Mouse (Mus musculus): Measurements from ENCODE around the gene Nme8. TPM values are rescaled to one million over a fixed set of nuclear protein-coding genes. Genes with fewer than 3 reads are reported as not detected.

Nme8 gene
- polyA plus RNA-seq, 1 experiment from 2014 or later = not detected

DNA sequence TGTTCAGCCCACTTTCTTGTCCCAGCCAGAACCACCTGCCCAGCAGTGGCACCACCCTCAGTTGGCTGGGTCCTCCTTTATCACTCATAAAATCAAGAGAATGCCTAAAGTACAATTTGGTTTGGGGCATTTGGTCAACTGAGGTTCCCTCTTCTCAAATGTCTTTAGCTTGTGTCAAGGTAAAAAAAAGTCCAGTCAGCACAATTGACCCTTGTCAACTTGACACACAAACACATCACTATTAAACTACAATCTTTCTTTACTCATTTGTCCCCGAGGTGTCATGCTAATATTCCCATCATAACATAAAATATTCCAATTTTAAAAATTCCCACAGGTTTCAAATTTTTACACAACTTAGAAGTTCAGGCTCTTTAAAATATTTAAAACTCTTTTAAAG lies 83.3 kb downstream of the Nme8 start:
- no peak for ATAC-seq (ENCODE audit: insufficient number of reproducible peaks, insufficient read depth, low FRiP score, low TSS enrichment, low read depth)
- H3K9ac ChIP-seq (replicated peaks) = no peak overlapping the region
- H3K27me3 ChIP-seq = no peaks in the 10 kb centered on the region
- H3K9me3 ChIP-seq = no peaks in the 10 kb centered on the region
- no peak overlapping the region for H3K4me3 ChIP-seq (replicated peaks)
- no peaks in the 10 kb centered on the region for H3K4me1 ChIP-seq (replicated peaks)
- H3K27ac ChIP-seq = no peak overlapping the region
- H3K4me2 ChIP-seq = no peak overlapping the region
- 87% methylated on average over 1 of the region's 1 CpGs for WGBS
- no peaks in the 10 kb centered on the region for H3K36me3 ChIP-seq

- H3K4me1 ChIP-seq (replicated peaks) = no peaks in the 10 kb centered on the region
Observed at GRCm38 (mm10) chr13:19613426-19613825, 84.2 kb downstream of the Nme8 start.

DNA sequence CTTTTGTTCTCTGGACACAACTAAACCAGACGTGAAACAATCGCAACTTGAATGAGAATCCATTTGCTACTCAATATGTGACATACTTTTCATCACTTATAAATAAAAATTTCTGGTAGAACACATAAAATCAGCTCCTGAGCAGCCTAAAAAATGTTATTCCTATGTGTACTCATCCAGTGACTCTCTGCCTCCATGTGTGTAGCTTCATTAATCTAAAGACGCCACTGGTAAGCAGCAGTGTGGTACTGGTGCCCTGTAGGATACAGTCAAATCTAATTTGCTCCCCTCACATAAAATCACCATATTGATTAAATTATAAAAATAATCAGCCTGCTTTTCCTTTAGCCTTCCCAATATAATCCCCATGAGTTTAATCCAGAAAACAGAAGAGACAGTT lies 84.6 kb downstream of the Nme8 start:
- Histone ChIP-seq H3K4me3 (replicated peaks) (no peak overlapping the region), H3K36me3 (no peaks in the 10 kb centered on the region), H3K27me3 (no peaks in the 10 kb centered on the region), H3K9ac (replicated peaks) (no peak overlapping the region), H3K4me2 (no peak overlapping the region), H3K27ac (no peak overlapping the region), H3K4me1 (replicated peaks) (no peaks in the 10 kb centered on the region), H3K9me3 (no peaks in the 10 kb centered on the region)
- no peak for ATAC-seq (ENCODE audit: insufficient number of reproducible peaks, insufficient read depth, low FRiP score, low TSS enrichment, low read depth)
- WGBS = 88% methylated on average over 3 of the region's 3 CpGs

More at GRCm38 (mm10) chr13:19613426-19613825, 84.2 kb downstream of the Nme8 start:
- Histone ChIP-seq H3K27ac (no peak overlapping the region), H3K9ac (replicated peaks) (no peak overlapping the region), H3K27me3 (no peaks in the 10 kb centered on the region), H3K9me3 (no peaks in the 10 kb centered on the region), H3K4me3 (replicated peaks) (no peak overlapping the region), H3K4me2 (no peak overlapping the region), H3K36me3 (no peaks in the 10 kb centered on the region)
- 91% methylated on average over 1 of the region's 1 CpGs for WGBS
- no peak for ATAC-seq (ENCODE audit: insufficient number of reproducible peaks, insufficient read depth, low FRiP score, low TSS enrichment, low read depth)

GRCm38 (mm10) chr13:19612348-19612747 lies 85.2 kb downstream of the Nme8 start:
- no peaks in the 10 kb centered on the region for H3K27me3 ChIP-seq
- H3K4me2 ChIP-seq = no peak overlapping the region
- 85% methylated on average over 1 of the region's 1 CpGs for WGBS
- H3K4me1 ChIP-seq (replicated peaks) = no peaks in the 10 kb centered on the region
- H3K4me3 ChIP-seq (replicated peaks) = no peak overlapping the region
- no peak overlapping the region for H3K9ac ChIP-seq (replicated peaks)
- no peaks in the 10 kb centered on the region for H3K9me3 ChIP-seq
- no peak for ATAC-seq (ENCODE audit: insufficient number of reproducible peaks, insufficient read depth, low FRiP score, low TSS enrichment, low read depth)
- H3K36me3 ChIP-seq = no peaks in the 10 kb centered on the region
- H3K27ac ChIP-seq = no peak overlapping the region

DNA sequence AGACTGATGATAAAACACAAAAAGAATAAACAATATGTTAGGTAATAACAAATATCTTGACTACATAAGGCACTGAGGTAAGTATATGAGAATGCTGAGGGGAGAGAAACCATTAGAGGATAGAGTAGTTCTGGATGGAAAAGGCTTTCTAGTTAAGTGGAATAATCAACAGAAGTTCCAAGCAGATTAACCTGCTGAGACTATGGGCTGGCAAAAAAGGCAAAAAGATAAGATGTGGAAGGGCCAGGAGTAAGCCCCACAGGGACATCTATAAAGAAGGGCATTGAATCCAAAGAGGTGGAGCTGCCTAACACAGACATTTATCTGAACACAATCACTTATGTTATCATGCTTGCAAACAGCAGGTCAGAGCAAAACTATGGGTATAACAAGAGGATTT lies 89.5 kb downstream of the Nme8 start:
- Histone ChIP-seq H3K9me3 (no peaks in the 10 kb centered on the region), H3K4me3 (replicated peaks) (no peak overlapping the region), H3K36me3 (no peaks in the 10 kb centered on the region), H3K4me2 (no peak overlapping the region), H3K9ac (replicated peaks) (no peak overlapping the region), H3K27ac (no peak overlapping the region), H3K4me1 (replicated peaks) (no peaks in the 10 kb centered on the region), H3K27me3 (no peaks in the 10 kb centered on the region)
- no peak for ATAC-seq (ENCODE audit: insufficient number of reproducible peaks, insufficient read depth, low FRiP score, low TSS enrichment, low read depth)

DNA sequence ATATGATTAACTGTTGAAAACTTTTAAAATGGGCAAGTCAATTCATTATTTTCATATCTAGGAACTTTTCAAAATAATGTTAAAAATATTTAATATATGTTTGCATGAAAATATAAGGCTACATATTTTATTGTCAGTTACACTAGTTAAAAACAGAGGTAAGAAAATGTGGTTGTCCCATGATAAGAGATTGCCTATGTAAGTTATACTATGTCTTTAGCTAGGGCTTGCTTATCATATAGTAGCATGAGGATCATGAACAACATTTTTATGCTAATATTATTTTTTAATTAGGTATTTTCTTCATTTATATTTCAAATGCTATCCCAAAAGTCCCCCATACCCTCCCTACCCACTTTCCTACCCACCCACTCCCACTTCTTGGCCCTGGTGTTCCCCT lies 92.7 kb downstream of the Nme8 start:
- no peak overlapping the region for H3K4me2 ChIP-seq
- H3K27ac ChIP-seq = no peak overlapping the region
- H3K4me3 ChIP-seq (replicated peaks) = no peak overlapping the region
- H3K36me3 ChIP-seq = no peaks in the 10 kb centered on the region
- no peaks in the 10 kb centered on the region for H3K27me3 ChIP-seq
- no peak overlapping the region for H3K9ac ChIP-seq (replicated peaks)
- H3K4me1 ChIP-seq (replicated peaks) = no peaks in the 10 kb centered on the region
- no peaks in the 10 kb centered on the region for H3K9me3 ChIP-seq
- ATAC-seq (ENCODE audit: insufficient number of reproducible peaks, insufficient read depth, low FRiP score, low TSS enrichment, low read depth) = no peak

DNA sequence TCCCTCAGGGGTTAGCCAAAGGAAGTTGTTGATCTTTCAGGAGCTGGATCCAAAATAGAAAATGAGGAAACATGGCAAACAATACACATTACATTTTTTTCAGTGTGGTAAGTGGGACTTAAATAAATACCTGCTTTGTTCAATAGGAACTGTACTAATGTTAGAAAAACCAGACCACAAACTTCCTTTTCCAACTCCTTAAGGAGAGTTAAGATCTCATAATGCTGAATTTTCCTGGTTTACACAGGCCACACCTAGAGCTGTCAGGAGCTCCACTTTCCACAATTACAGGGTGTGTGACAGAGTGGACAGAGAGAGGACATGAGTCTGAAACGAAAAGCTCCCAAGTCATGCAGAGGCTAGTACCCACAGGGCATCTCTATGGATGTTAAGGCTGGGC lies 93.9 kb downstream of the Nme8 start:
- no peaks in the 10 kb centered on the region for H3K4me1 ChIP-seq (replicated peaks)
- H3K9ac ChIP-seq (replicated peaks) = no peak overlapping the region
- 96% methylated on average over 1 of the region's 1 CpGs for WGBS

GRCm38 (mm10) chr13:19602531-19602930 lies 95.1 kb downstream of the Nme8 start:
- H3K9ac ChIP-seq (replicated peaks) = no peak overlapping the region
- no peak for ATAC-seq (ENCODE audit: insufficient number of reproducible peaks, insufficient read depth, low FRiP score, low TSS enrichment, low read depth)
- H3K27me3 ChIP-seq = no peaks in the 10 kb centered on the region
- no peak overlapping the region for H3K27ac ChIP-seq
- H3K4me1 ChIP-seq (replicated peaks) = no peaks in the 10 kb centered on the region
- no peak overlapping the region for H3K4me3 ChIP-seq (replicated peaks)
- WGBS = 70% methylated on average over 1 of the region's 1 CpGs
- no peaks in the 10 kb centered on the region for H3K36me3 ChIP-seq
- no peaks in the 10 kb centered on the region for H3K9me3 ChIP-seq
- H3K4me2 ChIP-seq = no peak overlapping the region

More for the DNA sequence above, 93.9 kb downstream of the Nme8 start:
- Histone ChIP-seq H3K36me3 (no peaks in the 10 kb centered on the region), H3K4me3 (replicated peaks) (no peak overlapping the region), H3K27ac (no peak overlapping the region), H3K9me3 (no peaks in the 10 kb centered on the region), H3K4me2 (no peak overlapping the region), H3K27me3 (no peaks in the 10 kb centered on the region)
- ATAC-seq (ENCODE audit: insufficient number of reproducible peaks, insufficient read depth, low FRiP score, low TSS enrichment, low read depth) = no peak

DNA sequence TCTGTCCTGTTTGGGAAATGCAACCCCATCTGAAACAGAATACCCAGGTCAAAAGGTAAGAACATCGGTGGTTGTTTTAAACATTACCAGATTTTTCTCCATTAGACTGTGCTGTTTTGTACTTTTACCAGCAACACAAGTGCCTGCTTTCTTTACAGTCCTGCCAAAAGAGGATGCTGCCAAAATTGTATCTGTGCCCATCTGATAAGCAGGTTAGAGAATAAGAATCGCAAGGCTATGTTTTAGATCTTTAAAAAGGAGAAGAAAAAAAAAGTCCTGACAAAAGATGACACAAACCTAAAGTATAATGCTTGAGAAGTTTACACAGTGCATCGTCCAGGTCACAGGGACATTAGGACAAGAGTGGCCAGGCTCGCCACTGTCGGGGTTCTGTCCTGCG lies 98.4 kb downstream of the Nme8 start:
- Histone ChIP-seq H3K9me3 (no peaks in the 10 kb centered on the region), H3K9ac (replicated peaks) (no peak overlapping the region), H3K4me1 (replicated peaks) (no peaks in the 10 kb centered on the region), H3K27ac (no peak overlapping the region), H3K4me3 (replicated peaks) (no peak overlapping the region), H3K36me3 (no peaks in the 10 kb centered on the region), H3K27me3 (no peaks in the 10 kb centered on the region), H3K4me2 (no peak overlapping the region)
- no peak for ATAC-seq (ENCODE audit: insufficient number of reproducible peaks, insufficient read depth, low FRiP score, low TSS enrichment, low read depth)
- WGBS = 90% methylated on average over 6 of the region's 6 CpGs

GRCm38 (mm10) chr13:19595141-19595540 lies 102.5 kb downstream of the Nme8 start:
- no peak overlapping the region for H3K4me3 ChIP-seq (replicated peaks)
- no peaks in the 10 kb centered on the region for H3K27me3 ChIP-seq
- no peak overlapping the region for H3K9ac ChIP-seq (replicated peaks)
- H3K9me3 ChIP-seq = no peaks in the 10 kb centered on the region
- WGBS = 83% methylated on average over 1 of the region's 1 CpGs
- no peak overlapping the region for H3K27ac ChIP-seq
- 0 out of 2 replicates have a peak, but pooled peaks cover 3% of the 10 kb centered on the region for H3K36me3 ChIP-seq
- no peak for ATAC-seq (ENCODE audit: insufficient number of reproducible peaks, insufficient read depth, low FRiP score, low TSS enrichment, low read depth)
- H3K4me1 ChIP-seq (replicated peaks) = no peaks in the 10 kb centered on the region
- H3K4me2 ChIP-seq = no peak overlapping the region
